Mouse (Mus musculus) hindbrain, embryonic 13.5 days (tissue): ENCODE measurements around the gene Hat1. TPM values are rescaled to one million over a fixed set of nuclear protein-coding genes. Genes with fewer than 3 reads are reported as not detected.

ENCODE experiments used
- ATAC-seq: fragments of 200-750 bp; cut with Nextera tagmentation; 2 replicates; pipeline ENCODE4 v1.8.0; 2017; ENCODE audit warnings: moderate TSS enrichment; ENCODE audit not compliant: low FRiP score
- H3K27ac ChIP-seq: fragments of 300-500 bp; sonication (generic); 2 replicates; pipeline ENCODE4 v1.5.1; 2015; ENCODE audit warnings: inconsistent platforms, mild to moderate bottlenecking, moderate library complexity
- H3K27me3 ChIP-seq: fragments of 300-500 bp; sonication (generic); 2 replicates; pipeline ENCODE4 v1.6.1; 2015; ENCODE audit warnings: mild to moderate bottlenecking, inconsistent platforms
- H3K36me3 ChIP-seq: fragments of 300-500 bp; sonication (generic); 2 replicates; pipeline ENCODE4 v1.6.1; 2015; ENCODE audit warnings: mild to moderate bottlenecking, inconsistent platforms
- H3K4me1 ChIP-seq: fragments of 300-500 bp; sonication (generic); replicated peaks from 2 replicates; pipeline ENCODE4 v1.6.1; 2015; ENCODE audit warnings: inconsistent platforms
- H3K4me2 ChIP-seq: fragments of 300-500 bp; sonication (generic); 2 replicates; pipeline ENCODE4 v1.6.1; 2015; ENCODE audit warnings: inconsistent platforms, mild to moderate bottlenecking, moderate library complexity
- H3K4me3 ChIP-seq: fragments of 300-500 bp; sonication (generic); 2 replicates; pipeline ENCODE4 v1.5.1; 2015; ENCODE audit warnings: mild to moderate bottlenecking, inconsistent platforms
- H3K9ac ChIP-seq: fragments of 300-500 bp; sonication (generic); 2 replicates; pipeline ENCODE4 v1.6.1; 2015; ENCODE audit warnings: mild to moderate bottlenecking, inconsistent platforms
- H3K9me3 ChIP-seq: fragments of 300-500 bp; sonication (generic); 2 replicates; pipeline ENCODE4 v1.6.1; 2016; ENCODE audit warnings: inconsistent platforms
- WGBS: fragments of 180-500 bp; shearing (Covaris S2); methylation state at CpG from one replicate; pipeline ENCODE4 v1.1.7; 2015; 5-methylcytosine and 5-hydroxymethylcytosine counted together
- polyA plus RNA-seq: library from polyadenylated mRNA; unstranded; fragments of >200 nt; fragmentation: Nextera tagmentation; extraction: Ambion mirVana; gene quantifications from 2 replicates; pipeline ENCODE4 v1.2.1, GENCODE M21; 2015

Hat1 gene
- 55.1 and 61.3 TPM in 2 replicates for polyA plus RNA-seq

GRCm38 (mm10) chr2:71388951-71389763 is at the start of gene Hat1:
Gene Hat1, plus strand, starts transcription at chr2:71388958.
- H3K4me3 ChIP-seq = peak within 1 kb of the TSS; percentile 92
- H3K27ac ChIP-seq = peak within 1 kb of the TSS; percentile 58
- 0% methylated on average over 64 of the region's 66 CpGs for WGBS
- ATAC-seq = peak; percentile 99
- H3K9ac ChIP-seq = peak within 1 kb of the TSS; percentile 84
- H3K9me3 ChIP-seq = no peaks in the 10 kb centered on the region
- peak within 1 kb of the TSS; percentile 93 for H3K4me2 ChIP-seq
- H3K36me3 ChIP-seq = peaks cover 14% of the 10 kb centered on the region
- peaks cover 10% of the 10 kb centered on the region for H3K4me1 ChIP-seq
- H3K27me3 ChIP-seq = no peaks in the 10 kb centered on the region

GRCm38 (mm10) chr2:71340126-71340525 is 48.6 kb upstream of the Hat1 start:
- Histone ChIP-seq H3K4me2 (no peak overlapping the region), H3K9me3 (no peaks in the 10 kb centered on the region), H3K9ac (no peak overlapping the region), H3K36me3 (peaks cover 34% of the 10 kb centered on the region), H3K27ac (no peak overlapping the region), H3K4me1 (no peaks in the 10 kb centered on the region), H3K27me3 (no peaks in the 10 kb centered on the region), H3K4me3 (no peak overlapping the region)
- 92% methylated on average over 5 of the region's 5 CpGs for WGBS
- no peak for ATAC-seq

- no peak for ATAC-seq
Measured at GRCm38 (mm10) chr2:71343884-71344640, 44.7 kb upstream of the Hat1 start.

GRCm38 (mm10) chr2:71347160-71347559 is 41.6 kb upstream of the Hat1 start:
- 90% methylated on average over 10 of the region's 10 CpGs for WGBS
- H3K27me3 ChIP-seq = no peaks in the 10 kb centered on the region
- ATAC-seq = no peak
- H3K4me1 ChIP-seq = no peaks in the 10 kb centered on the region
- H3K9me3 ChIP-seq = no peaks in the 10 kb centered on the region
- H3K27ac ChIP-seq = no peak overlapping the region
- H3K36me3 ChIP-seq = peaks cover 33% of the 10 kb centered on the region
- H3K9ac ChIP-seq = no peak overlapping the region
- H3K4me2 ChIP-seq = no peak overlapping the region
- no peak overlapping the region for H3K4me3 ChIP-seq

More at GRCm38 (mm10) chr2:71343884-71344640, 44.7 kb upstream of the Hat1 start:
- Histone ChIP-seq H3K9me3 (no peaks in the 10 kb centered on the region), H3K9ac (no peak overlapping the region), H3K4me3 (no peak overlapping the region), H3K27me3 (no peaks in the 10 kb centered on the region), H3K4me2 (no peak overlapping the region), H3K27ac (no peak overlapping the region), H3K36me3 (peaks cover 45% of the 10 kb centered on the region), H3K4me1 (no peaks in the 10 kb centered on the region)
- WGBS = 94% methylated on average over 10 of the region's 10 CpGs

- 94% methylated on average over 20 of the region's 20 CpGs for WGBS
- no peak for ATAC-seq
Measured at GRCm38 (mm10) chr2:71347732-71348490, 40.8 kb upstream of the Hat1 start.

GRCm38 (mm10) chr2:71349511-71349910 is 39.2 kb upstream of the Hat1 start:
- WGBS = 77% methylated on average over 2 of the region's 2 CpGs
- no peak overlapping the region for H3K4me3 ChIP-seq
- ATAC-seq = no peak

More at GRCm38 (mm10) chr2:71347732-71348490, 40.8 kb upstream of the Hat1 start:
- Histone ChIP-seq H3K9me3 (no peaks in the 10 kb centered on the region), H3K27me3 (no peaks in the 10 kb centered on the region), H3K9ac (no peak overlapping the region), H3K4me2 (no peak overlapping the region), H3K27ac (no peak overlapping the region), H3K4me3 (no peak overlapping the region), H3K36me3 (peaks cover 26% of the 10 kb centered on the region), H3K4me1 (no peaks in the 10 kb centered on the region)

GRCm38 (mm10) chr2:71350181-71350580 is 38.6 kb upstream of the Hat1 start:
- Histone ChIP-seq H3K9ac (no peak overlapping the region), H3K4me1 (peaks cover 7% of the 10 kb centered on the region; the same call in 1 of the 2 replicates), H3K9me3 (no peaks in the 10 kb centered on the region), H3K4me3 (no peak overlapping the region), H3K27ac (no peak overlapping the region), H3K36me3 (peaks cover 11% of the 10 kb centered on the region; the same call in 1 of the 2 replicates), H3K27me3 (no peaks in the 10 kb centered on the region), H3K4me2 (no peak overlapping the region)
- 86% methylated on average over 7 of the region's 7 CpGs for WGBS
- ATAC-seq = no peak

More at GRCm38 (mm10) chr2:71349511-71349910, 39.2 kb upstream of the Hat1 start:
- Histone ChIP-seq H3K27ac (no peak overlapping the region), H3K4me2 (no peak overlapping the region), H3K27me3 (no peaks in the 10 kb centered on the region), H3K9ac (no peak overlapping the region), H3K36me3 (peaks cover 11% of the 10 kb centered on the region; the same call in 1 of the 2 replicates), H3K9me3 (no peaks in the 10 kb centered on the region), H3K4me1 (peaks cover 7% of the 10 kb centered on the region; the same call in 1 of the 2 replicates)

- no peak for ATAC-seq
- H3K27ac ChIP-seq = no peak overlapping the region
- peaks cover 7% of the 10 kb centered on the region; the same call in 1 of the 2 replicates for H3K4me1 ChIP-seq
- no peaks in the 10 kb centered on the region for H3K27me3 ChIP-seq
- no peak overlapping the region for H3K4me3 ChIP-seq
- peaks cover 11% of the 10 kb centered on the region; the same call in 1 of the 2 replicates for H3K36me3 ChIP-seq
- no peak overlapping the region for H3K4me2 ChIP-seq
- H3K9ac ChIP-seq = no peak overlapping the region
- H3K9me3 ChIP-seq = no peaks in the 10 kb centered on the region
- WGBS = 91% methylated on average over 11 of the region's 11 CpGs
Measured at GRCm38 (mm10) chr2:71350904-71351726, 37.6 kb upstream of the Hat1 start.

GRCm38 (mm10) chr2:71351727-71351987 is 37.1 kb upstream of the Hat1 start:
- no peak for ATAC-seq
- Histone ChIP-seq H3K9me3 (no peaks in the 10 kb centered on the region), H3K9ac (no peak overlapping the region), H3K4me3 (no peak overlapping the region), H3K36me3 (peaks cover 11% of the 10 kb centered on the region; the same call in 1 of the 2 replicates), H3K4me1 (peaks cover 7% of the 10 kb centered on the region; the same call in 1 of the 2 replicates), H3K27ac (no peak overlapping the region), H3K4me2 (no peak overlapping the region), H3K27me3 (no peaks in the 10 kb centered on the region)
- WGBS = 95% methylated on average over 3 of the region's 3 CpGs

- Histone ChIP-seq H3K4me2 (no peak overlapping the region), H3K36me3 (peaks cover 13% of the 10 kb centered on the region), H3K4me3 (no peak overlapping the region), H3K27ac (no peak overlapping the region), H3K9ac (no peak overlapping the region), H3K4me1 (peaks cover 7% of the 10 kb centered on the region; the same call in 1 of the 2 replicates), H3K27me3 (no peaks in the 10 kb centered on the region), H3K9me3 (no peaks in the 10 kb centered on the region)
- WGBS = 61% methylated on average over 10 of the region's 10 CpGs
- no peak for ATAC-seq
Measured at GRCm38 (mm10) chr2:71353306-71354054, 35.3 kb upstream of the Hat1 start.

GRCm38 (mm10) chr2:71354055-71354425 is 34.7 kb upstream of the Hat1 start:
- 70% methylated on average over 5 of the region's 5 CpGs for WGBS
- no peak for ATAC-seq
- Histone ChIP-seq H3K4me3 (no peak overlapping the region), H3K27me3 (no peaks in the 10 kb centered on the region), H3K36me3 (peaks cover 13% of the 10 kb centered on the region), H3K27ac (no peak overlapping the region), H3K4me1 (peaks cover 7% of the 10 kb centered on the region; the same call in 1 of the 2 replicates), H3K4me2 (no peak overlapping the region), H3K9me3 (no peaks in the 10 kb centered on the region), H3K9ac (no peak overlapping the region)
